Mouse (Mus musculus) liver, embryonic 13.5 days (tissue): ENCODE measurements at regions not wholly inside any gene's neighbourhood (a gene's known extent, or its start where the extent isn't known, plus 50 kb on each side); places are given as distances from the start of the nearest gene placed in this dataset.

Experiments
- ATAC-seq: fragments of 200-750 bp; cut with Nextera tagmentation; 2 replicates; pipeline ENCODE4 v1.8.0; 2017; ENCODE audit warnings: low read depth, mild to moderate bottlenecking, moderate number of reproducible peaks, moderate library complexity
- DNase-seq: peaks from one replicate; pipeline ENCODE4 v3.0.0; 2022
- H3K27ac ChIP-seq: fragments of 300-500 bp; sonication (generic); 2 replicates; pipeline ENCODE4 v1.5.1; 2015; ENCODE audit warnings: moderate library complexity, mild to moderate bottlenecking, inconsistent platforms
- H3K27me3 ChIP-seq: fragments of 300-500 bp; sonication (generic); 2 replicates; pipeline ENCODE4 v1.6.1; 2015; ENCODE audit warnings: mild to moderate bottlenecking, inconsistent platforms
- H3K36me3 ChIP-seq: fragments of 300-500 bp; sonication (generic); 2 replicates; pipeline ENCODE4 v1.6.1; 2015; ENCODE audit warnings: mild to moderate bottlenecking, inconsistent platforms
- H3K4me1 ChIP-seq: fragments of 300-500 bp; sonication (generic); replicated peaks from 2 replicates; pipeline ENCODE4 v1.6.1; 2015; ENCODE audit warnings: inconsistent platforms
- H3K4me2 ChIP-seq: fragments of 300-500 bp; sonication (generic); 2 replicates; pipeline ENCODE4 v1.6.1; 2015; ENCODE audit warnings: inconsistent platforms, mild to moderate bottlenecking, moderate library complexity
- H3K4me3 ChIP-seq: fragments of 300-500 bp; sonication (generic); replicated peaks from 2 replicates; pipeline ENCODE4 v1.5.1; 2015; ENCODE audit warnings: mild to moderate bottlenecking, inconsistent platforms
- H3K9ac ChIP-seq: fragments of 300-500 bp; sonication (generic); 2 replicates; pipeline ENCODE4 v1.6.1; 2015; ENCODE audit warnings: mild to moderate bottlenecking, inconsistent platforms
- H3K9me3 ChIP-seq: fragments of 300-500 bp; sonication (generic); replicated peaks from 2 replicates; pipeline ENCODE4 v1.6.1; 2016; ENCODE audit warnings: inconsistent platforms
- WGBS: fragments of 180-500 bp; shearing (Covaris S2); methylation state at CpG from one replicate; pipeline ENCODE4 v1.1.7; 2015; ENCODE audit not compliant: insufficient replicate concordance; 5-methylcytosine and 5-hydroxymethylcytosine counted together

- DNase-seq (no peak), ATAC-seq (no peak)
- Histone ChIP-seq H3K9me3 (peaks cover 7% of the 10 kb centered on the region; the same call in 1 of the 2 replicates), H3K4me1 (no peaks in the 10 kb centered on the region), H3K36me3 (no peaks in the 10 kb centered on the region), H3K27me3 (no peaks in the 10 kb centered on the region), H3K9ac (no peak overlapping the region), H3K27ac (no peak overlapping the region), H3K4me3 (no peak overlapping the region), H3K4me2 (no peak overlapping the region)
- 57% methylated on average over 9 of the region's 9 CpGs for WGBS
Measured at GRCm38 (mm10) chr17:79199814-79200491, 148.2 kb downstream of the Qpct start.

GRCm38 (mm10) chr17:79191871-79192373, 140.2 kb downstream of the Qpct start:
- H3K4me1 ChIP-seq: no peaks in the 10 kb centered on the region
- H3K27me3 ChIP-seq: no peaks in the 10 kb centered on the region
- no peak overlapping the region for H3K9ac ChIP-seq
- H3K4me3 ChIP-seq: no peak overlapping the region
- no peak overlapping the region for H3K27ac ChIP-seq
- DNase-seq: no peak
- H3K36me3 ChIP-seq: no peaks in the 10 kb centered on the region
- H3K9me3 ChIP-seq: no peaks in the 10 kb centered on the region
- no peak overlapping the region for H3K4me2 ChIP-seq
- no peak for ATAC-seq
- WGBS: 48% methylated on average over 5 of the region's 5 CpGs

- H3K27me3 ChIP-seq: no peaks in the 10 kb centered on the region
- no peak overlapping the region for H3K27ac ChIP-seq
- WGBS: 70% methylated on average over 7 of the region's 7 CpGs
- DNase-seq (no peak), ATAC-seq (no peak)
- H3K9ac ChIP-seq: no peak overlapping the region
- H3K9me3 ChIP-seq: no peaks in the 10 kb centered on the region
- no peaks in the 10 kb centered on the region for H3K4me1 ChIP-seq
- no peak overlapping the region for H3K4me2 ChIP-seq
- H3K36me3 ChIP-seq: no peaks in the 10 kb centered on the region
- H3K4me3 ChIP-seq: no peak overlapping the region
Measured at GRCm38 (mm10) chr17:79188282-79188681, 136.6 kb downstream of the Qpct start.

GRCm38 (mm10) chr17:79180277-79181130, 128.8 kb downstream of the Qpct start:
- WGBS: 68% methylated on average over 3 of the region's 3 CpGs
- Histone ChIP-seq H3K4me2 (no peak overlapping the region), H3K9me3 (no peaks in the 10 kb centered on the region), H3K9ac (no peak overlapping the region), H3K4me1 (no peaks in the 10 kb centered on the region), H3K36me3 (no peaks in the 10 kb centered on the region), H3K27ac (no peak overlapping the region), H3K27me3 (no peaks in the 10 kb centered on the region), H3K4me3 (no peak overlapping the region)
- DNase-seq (no peak), ATAC-seq (no peak)

GRCm38 (mm10) chr17:79177259-79177658, 125.6 kb downstream of the Qpct start:
- no peak overlapping the region for H3K4me3 ChIP-seq
- no peaks in the 10 kb centered on the region for H3K4me1 ChIP-seq
- ATAC-seq: no peak
- H3K4me2 ChIP-seq: no peak overlapping the region
- no peak overlapping the region for H3K27ac ChIP-seq
- no peaks in the 10 kb centered on the region for H3K36me3 ChIP-seq
- no peak for DNase-seq
- H3K9ac ChIP-seq: no peak overlapping the region
- H3K27me3 ChIP-seq: no peaks in the 10 kb centered on the region
- WGBS: 61% methylated on average over 3 of the region's 3 CpGs
- no peaks in the 10 kb centered on the region for H3K9me3 ChIP-seq

GRCm38 (mm10) chr17:79176356-79176755, 124.7 kb downstream of the Qpct start:
- Histone ChIP-seq H3K36me3 (no peaks in the 10 kb centered on the region), H3K9me3 (no peaks in the 10 kb centered on the region), H3K4me1 (no peaks in the 10 kb centered on the region), H3K27ac (no peak overlapping the region), H3K27me3 (no peaks in the 10 kb centered on the region), H3K9ac (no peak overlapping the region), H3K4me2 (no peak overlapping the region), H3K4me3 (no peak overlapping the region)
- no peak for DNase-seq
- no peak for ATAC-seq
- 71% methylated on average over 7 of the region's 7 CpGs for WGBS

GRCm38 (mm10) chr17:79175381-79175780, 123.7 kb downstream of the Qpct start:
- Histone ChIP-seq H3K27ac (no peak overlapping the region), H3K36me3 (no peaks in the 10 kb centered on the region), H3K4me2 (no peak overlapping the region), H3K4me1 (no peaks in the 10 kb centered on the region), H3K9me3 (no peaks in the 10 kb centered on the region), H3K4me3 (no peak overlapping the region), H3K9ac (no peak overlapping the region), H3K27me3 (no peaks in the 10 kb centered on the region)
- DNase-seq (no peak), ATAC-seq (no peak)
- WGBS: 63% methylated on average over 2 of the region's 2 CpGs

- H3K27ac ChIP-seq: no peak overlapping the region
- no peak overlapping the region for H3K4me3 ChIP-seq
- H3K36me3 ChIP-seq: no peaks in the 10 kb centered on the region
- no peaks in the 10 kb centered on the region for H3K4me1 ChIP-seq
- ATAC-seq: no peak
- DNase-seq: no peak
- H3K27me3 ChIP-seq: no peaks in the 10 kb centered on the region
- H3K9me3 ChIP-seq: no peaks in the 10 kb centered on the region
- no peak overlapping the region for H3K9ac ChIP-seq
- 68% methylated on average over 2 of the region's 2 CpGs for WGBS
- no peak overlapping the region for H3K4me2 ChIP-seq
Measured at GRCm38 (mm10) chr17:79172328-79172727, 120.6 kb downstream of the Qpct start.

- Histone ChIP-seq H3K36me3 (no peaks in the 10 kb centered on the region), H3K9me3 (no peaks in the 10 kb centered on the region), H3K4me3 (no peak overlapping the region), H3K4me1 (no peaks in the 10 kb centered on the region), H3K4me2 (no peak overlapping the region), H3K27ac (no peak overlapping the region), H3K27me3 (no peaks in the 10 kb centered on the region), H3K9ac (no peak overlapping the region)
- DNase-seq (no peak), ATAC-seq (no peak)
- 63% methylated on average over 4 of the region's 4 CpGs for WGBS
Measured at GRCm38 (mm10) chr17:79170690-79171089, 119.0 kb downstream of the Qpct start.

- no peak for DNase-seq
- Histone ChIP-seq H3K9me3 (no peaks in the 10 kb centered on the region), H3K27me3 (no peaks in the 10 kb centered on the region), H3K9ac (no peak overlapping the region), H3K4me1 (no peaks in the 10 kb centered on the region), H3K4me2 (no peak overlapping the region), H3K27ac (no peak overlapping the region), H3K36me3 (no peaks in the 10 kb centered on the region), H3K4me3 (no peak overlapping the region)
- ATAC-seq: no peak
- WGBS: 69% methylated on average over 6 of the region's 6 CpGs
Measured at GRCm38 (mm10) chr17:79167198-79167597, 115.5 kb downstream of the Qpct start.

- DNase-seq (no peak), ATAC-seq (no peak)
- WGBS: 59% methylated on average over 5 of the region's 5 CpGs
- H3K9ac ChIP-seq: no peak overlapping the region
- H3K4me3 ChIP-seq: no peak overlapping the region
- no peaks in the 10 kb centered on the region for H3K4me1 ChIP-seq
- no peaks in the 10 kb centered on the region for H3K27me3 ChIP-seq
- H3K27ac ChIP-seq: no peak overlapping the region
- H3K36me3 ChIP-seq: no peaks in the 10 kb centered on the region
- H3K9me3 ChIP-seq: no peaks in the 10 kb centered on the region
- H3K4me2 ChIP-seq: no peak overlapping the region
Measured at GRCm38 (mm10) chr17:79164874-79165553, 113.3 kb downstream of the Qpct start.
